Mouse (Mus musculus) stomach, postnatal 0 days (tissue): ENCODE data around the gene Vinac1.

Source experiments
- CTCF ChIP-seq: IDR thresholded peaks from 2 replicates; pipeline ENCODE4 v1.5.1; 2016; ENCODE audit warnings: antibody characterized with exemption, low read depth, mild to moderate bottlenecking, moderate library complexity
- EP300 ChIP-seq: optimal IDR thresholded peaks from 2 replicates; pipeline ENCODE3; 2016; ENCODE audit warnings: antibody characterized with exemption

GRCm38 (mm10) chr2:129046172-129046845 lies 1.7 kb downstream of the Vinac1 start:
- TF ChIP-seq CTCF (no peak), EP300 (no peak)
